Mouse (Mus musculus) thymus, postnatal 0 days (tissue): ENCODE measurements around the gene Tas2r138. TPM values are rescaled to one million over a fixed set of nuclear protein-coding genes. Genes with fewer than 3 reads are reported as not detected.

Experiments used
- polyA plus RNA-seq: library from polyadenylated mRNA; unstranded; fragments of >200 nt; fragmentation: Nextera tagmentation; extraction: Ambion mirVana; gene quantifications from 2 replicates; pipeline ENCODE4 v1.2.1, GENCODE M21; 2015

The Tas2r138 gene
- polyA plus RNA-seq, 1 experiment from 2014 or later: not detected

Other genes starting within 250 kb of the Tas2r138 start
- gene E330009J07Rik, start 177.2 kb downstream of the Tas2r138 start, polyA plus RNA-seq: 16.0 and 17.6 TPM in 2 replicates
- gene Wee2, start 174.2 kb downstream of the Tas2r138 start, polyA plus RNA-seq: 0.31 and 0.35 TPM in 2 replicates
- gene Ssbp1, start 142.0 kb downstream of the Tas2r138 start, polyA plus RNA-seq: 190 and 207 TPM in 2 replicates
- gene Tas2r137, start 122.1 kb downstream of the Tas2r138 start, polyA plus RNA-seq: not detected in 2 replicates
- 0.13 and 0.17 TPM in 2 replicates for gene Tas2r108, start 119.8 kb downstream of the Tas2r138 start, polyA plus RNA-seq
- gene Prss37, start 93.8 kb downstream of the Tas2r138 start, polyA plus RNA-seq: 0.15 TPM in 1 of 2 replicates, not detected in the other
- gene Olfr461, start 58.3 kb downstream of the Tas2r138 start, polyA plus RNA-seq: 0.22 TPM in 1 of 2 replicates, not detected in the other
- gene Olfr460, start 43.8 kb downstream of the Tas2r138 start, polyA plus RNA-seq: not detected in 2 replicates
- gene Clec5a, start 27.5 kb downstream of the Tas2r138 start, polyA plus RNA-seq: 1.1 and 1.2 TPM in 2 replicates
- gene Mgam, start 15.5 kb upstream of the Tas2r138 start, polyA plus RNA-seq: 1.1 and 1.2 TPM in 2 replicates